Mouse (Mus musculus): Measurements from ENCODE around the gene Ghdc. TPM values are rescaled to one million over a fixed set of nuclear protein-coding genes. Genes with fewer than 3 reads are reported as not detected.

Ghdc gene
- polyA plus RNA-seq, 1 experiment from 2014 or later, result 6.6 TPM

GRCm38 (mm10) chr11:100738066-100738604 lies 32.6 kb downstream of the Ghdc start, which contains the start of gene Rab5c:
Gene Rab5c, minus strand, starts transcription at chr11:100738215.
- H3K9me3 ChIP-seq, result no peaks in the 10 kb centered on the region
- peak within 1 kb of the TSS; percentile 44; the same call in 1 of the 2 replicates for H3K27ac ChIP-seq
- H3K4me2 ChIP-seq (replicated peaks), result peak within 1 kb of the TSS; percentile 89
- WGBS, result under 1% methylated on average over 36 of the region's 39 CpGs
- H3K4me3 ChIP-seq, result peak within 1 kb of the TSS; percentile 90
- peak within 1 kb of the TSS; percentile 91 for H3K9ac ChIP-seq
- peaks cover 5% of the 10 kb centered on the region; the same call in 1 of the 2 replicates for H3K27me3 ChIP-seq
- peak; percentile 100 for ATAC-seq (ENCODE audit: low FRiP score, low read depth)
- peaks cover 8% of the 10 kb centered on the region for H3K36me3 ChIP-seq
- H3K4me1 ChIP-seq, result peaks cover 20% of the 10 kb centered on the region

- H3K4me1 ChIP-seq, result peaks cover 20% of the 10 kb centered on the region
- peak overlapping the region; percentile 89 for H3K4me2 ChIP-seq (replicated peaks)
- no peaks in the 10 kb centered on the region for H3K9me3 ChIP-seq
- no peak overlapping the region for H3K27ac ChIP-seq
- peak overlapping the region; percentile 90 for H3K4me3 ChIP-seq
- H3K9ac ChIP-seq, result peak overlapping the region; percentile 91
- WGBS, result 2% methylated on average over 13 of the region's 13 CpGs
- H3K27me3 ChIP-seq, result peaks cover 5% of the 10 kb centered on the region; the same call in 1 of the 2 replicates
- H3K36me3 ChIP-seq, result peaks cover 18% of the 10 kb centered on the region
- no peak for ATAC-seq (ENCODE audit: low FRiP score, low read depth)
Observed at GRCm38 (mm10) chr11:100737105-100737733, 33.5 kb downstream of the Ghdc start.

GRCm38 (mm10) chr11:100736746-100737080 lies 34.0 kb downstream of the Ghdc start:
- H3K36me3 ChIP-seq, result peaks cover 21% of the 10 kb centered on the region
- peak overlapping the region; percentile 90 for H3K4me3 ChIP-seq
- no peak for ATAC-seq (ENCODE audit: low FRiP score, low read depth)
- H3K9ac ChIP-seq, result peak overlapping the region; percentile 91
- no peak overlapping the region for H3K27ac ChIP-seq
- peaks cover 20% of the 10 kb centered on the region for H3K4me1 ChIP-seq
- peak overlapping the region; percentile 89 for H3K4me2 ChIP-seq (replicated peaks)
- WGBS, result 77% methylated on average over 4 of the region's 4 CpGs
- peaks cover 5% of the 10 kb centered on the region; the same call in 1 of the 2 replicates for H3K27me3 ChIP-seq
- no peaks in the 10 kb centered on the region for H3K9me3 ChIP-seq

- Histone ChIP-seq H3K4me2 (replicated peaks) (peak overlapping the region; percentile 89), H3K27ac (no peak overlapping the region; the same call in 1 of the 2 replicates), H3K36me3 (peaks cover 21% of the 10 kb centered on the region), H3K27me3 (peaks cover 5% of the 10 kb centered on the region; the same call in 1 of the 2 replicates), H3K4me3 (0 out of 2 replicates have a peak overlapping the region, but pooled peaks have one; percentile 1), H3K4me1 (peaks cover 20% of the 10 kb centered on the region), H3K9ac (peak overlapping the region; percentile 91), H3K9me3 (no peaks in the 10 kb centered on the region)
- ATAC-seq (ENCODE audit: low FRiP score, low read depth), result no peak
- 71% methylated on average over 14 of the region's 14 CpGs for WGBS
Observed at GRCm38 (mm10) chr11:100735954-100736745, 34.6 kb downstream of the Ghdc start.

- H3K36me3 ChIP-seq, result peaks cover 21% of the 10 kb centered on the region
- no peak overlapping the region; the same call in 1 of the 2 replicates for H3K27ac ChIP-seq
- WGBS, result 88% methylated on average over 9 of the region's 9 CpGs
- peaks cover 2% of the 10 kb centered on the region; the same call in 1 of the 2 replicates for H3K27me3 ChIP-seq
- ATAC-seq (ENCODE audit: low FRiP score, low read depth), result no peak
- peak overlapping the region; percentile 91; the same call in 1 of the 2 replicates for H3K9ac ChIP-seq
- 0 out of 2 replicates have a peak overlapping the region, but pooled peaks have one; percentile 1 for H3K4me3 ChIP-seq
- no peaks in the 10 kb centered on the region for H3K9me3 ChIP-seq
- H3K4me1 ChIP-seq, result peaks cover 24% of the 10 kb centered on the region
- peak overlapping the region; percentile 89; the same call in 1 of the 2 replicates for H3K4me2 ChIP-seq (replicated peaks)
Observed at GRCm38 (mm10) chr11:100735134-100735865, 35.5 kb downstream of the Ghdc start.

GRCm38 (mm10) chr11:100730477-100731205 lies 40.1 kb downstream of the Ghdc start:
- H3K4me3 ChIP-seq, result no peak overlapping the region
- no peaks in the 10 kb centered on the region for H3K9me3 ChIP-seq
- 0 out of 2 replicates have a peak, but pooled peaks cover 3% of the 10 kb centered on the region for H3K4me1 ChIP-seq
- H3K27me3 ChIP-seq, result no peaks in the 10 kb centered on the region
- H3K36me3 ChIP-seq, result peaks cover 27% of the 10 kb centered on the region
- whole genome bisulfite sequencing, result 82% methylated on average over 6 of the region's 6 CpGs
- H3K4me2 ChIP-seq (replicated peaks), result no peak overlapping the region
- no peak overlapping the region for H3K9ac ChIP-seq
- no peak overlapping the region for H3K27ac ChIP-seq
- ATAC-seq (ENCODE audit: low FRiP score, low read depth), result no peak

- Histone ChIP-seq H3K9ac (no peak overlapping the region), H3K27ac (no peak overlapping the region), H3K4me1 (peaks cover 8% of the 10 kb centered on the region), H3K9me3 (no peaks in the 10 kb centered on the region), H3K27me3 (no peaks in the 10 kb centered on the region), H3K36me3 (peaks cover 27% of the 10 kb centered on the region), H3K4me2 (replicated peaks) (no peak overlapping the region), H3K4me3 (no peak overlapping the region)
- WGBS, result 90% methylated on average over 4 of the region's 4 CpGs
- no peak for ATAC-seq (ENCODE audit: low FRiP score, low read depth)
Observed at GRCm38 (mm10) chr11:100729976-100730375, 40.8 kb downstream of the Ghdc start.

- no peak for ATAC-seq (ENCODE audit: low FRiP score, low read depth)
- H3K27me3 ChIP-seq, result no peaks in the 10 kb centered on the region
- peaks cover 27% of the 10 kb centered on the region for H3K36me3 ChIP-seq
- H3K9ac ChIP-seq, result no peak overlapping the region
- no peak overlapping the region for H3K27ac ChIP-seq
- H3K4me3 ChIP-seq, result no peak overlapping the region
- H3K9me3 ChIP-seq, result no peaks in the 10 kb centered on the region
- 86% methylated on average over 6 of the region's 6 CpGs for WGBS
- H3K4me2 ChIP-seq (replicated peaks), result no peak overlapping the region
- H3K4me1 ChIP-seq, result peaks cover 9% of the 10 kb centered on the region
Observed at GRCm38 (mm10) chr11:100728601-100729000, 42.2 kb downstream of the Ghdc start.

GRCm38 (mm10) chr11:100727201-100727600 lies 43.6 kb downstream of the Ghdc start:
- Histone ChIP-seq H3K27ac (no peak overlapping the region), H3K36me3 (peaks cover 15% of the 10 kb centered on the region), H3K9me3 (no peaks in the 10 kb centered on the region), H3K4me1 (peaks cover 12% of the 10 kb centered on the region), H3K27me3 (no peaks in the 10 kb centered on the region), H3K4me3 (no peak overlapping the region), H3K9ac (no peak overlapping the region), H3K4me2 (replicated peaks) (no peak overlapping the region)
- WGBS, result 87% methylated on average over 3 of the region's 3 CpGs
- ATAC-seq (ENCODE audit: low FRiP score, low read depth), result no peak

- H3K4me2 ChIP-seq (replicated peaks), result no peak overlapping the region; the same call in 1 of the 2 replicates
- no peak overlapping the region for H3K9ac ChIP-seq
- H3K9me3 ChIP-seq, result no peaks in the 10 kb centered on the region
- H3K27ac ChIP-seq, result no peak overlapping the region
- peaks cover 12% of the 10 kb centered on the region for H3K36me3 ChIP-seq
- no peak for ATAC-seq (ENCODE audit: low FRiP score, low read depth)
- H3K27me3 ChIP-seq, result no peaks in the 10 kb centered on the region
- H3K4me3 ChIP-seq, result no peak overlapping the region
- H3K4me1 ChIP-seq, result peaks cover 9% of the 10 kb centered on the region
- 25% methylated on average over 5 of the region's 5 CpGs for WGBS
Observed at GRCm38 (mm10) chr11:100724919-100725512, 45.7 kb downstream of the Ghdc start.

All from limb, embryonic 13.5 days (tissue).